Mouse (Mus musculus) spleen, adult 2 months (tissue): ENCODE measurements at regions not wholly inside any gene's neighbourhood (a gene's known extent, or its start where the extent isn't known, plus 50 kb on each side); places are given as distances from the start of the nearest gene placed in this dataset.

Experiments
- CTCF ChIP-seq: fragments of 200-500 bp; IDR thresholded peaks from 2 replicates; pipeline ENCODE4 v1.5.1; 2011; ENCODE audit warnings: mild to moderate bottlenecking, inconsistent platforms; ENCODE audit not compliant: insufficient read depth, insufficient read length, insufficient replicate concordance; ENCODE audit errors: extremely low read depth
- POLR2A ChIP-seq: fragments of 200-500 bp; IDR thresholded peaks from 2 replicates; pipeline ENCODE4 v1.6.1; 2011; ENCODE audit warnings: low read depth, low read length, inconsistent platforms

- TF ChIP-seq POLR2A = no peak
- no peak for TF ChIP-seq CTCF
These were observed 99.7 kb upstream of the Spdye4c start for GRCm38 (mm10) chr2:128491217-128491877.
